Mouse (Mus musculus): ENCODE measurements around the gene Fcgr2b. TPM values are rescaled to one million over a fixed set of nuclear protein-coding genes. Genes with fewer than 3 reads are reported as not detected.
A peak's percentile ranks its signal among the peaks of the same experiment; 100 is the strongest.

Fcgr2b gene
- polyA plus RNA-seq (2012; rRNA removed), result 5.6 and 5.9 TPM in 2 replicates

GRCm38 (mm10) chr1:170976447-170976846 lies at the start of gene Fcgr2b:
Gene Fcgr2b, minus strand, starts transcription at chr1:170976547.
- H3K36me3 ChIP-seq (ENCODE audit: control insufficient read depth, insufficient read depth, low read length), result no peaks in the 10 kb centered on the region
- peaks cover 3% of the 10 kb centered on the region; the same call in 1 of the 2 replicates for H3K4me1 ChIP-seq (ENCODE audit: control insufficient read depth, insufficient read depth, low read length)
- H3K27ac ChIP-seq (ENCODE audit: control insufficient read depth, insufficient read depth, low read depth, low read length), result no peak within 1 kb of the TSS; the same call in 1 of the 2 replicates
- H3K27me3 ChIP-seq (ENCODE audit: control insufficient read depth, insufficient read depth, low read length), result no peaks in the 10 kb centered on the region
- peak within 1 kb of the TSS; percentile 62 for H3K4me3 ChIP-seq (ENCODE audit: control insufficient read depth, low read depth, low read length)
- no peak for TF ChIP-seq CTCF (IDR thresholded peaks at IDR 0.05; ENCODE audit: control insufficient read depth, insufficient read depth, insufficient replicate concordance, low read depth, low read length)

- Histone ChIP-seq H3K4me3 (ENCODE audit: control insufficient read depth, low read depth, low read length) (no peak overlapping the region), H3K27ac (ENCODE audit: control insufficient read depth, insufficient read depth, low read depth, low read length) (no peak overlapping the region)
- TF ChIP-seq POLR2A (IDR thresholded peaks at IDR 0.05; ENCODE audit: control insufficient read depth, low read depth, low read length) (no peak), CTCF (IDR thresholded peaks at IDR 0.05; ENCODE audit: control insufficient read depth, insufficient read depth, insufficient replicate concordance, low read depth, low read length) (no peak)
Measured at GRCm38 (mm10) chr1:171019311-171019950, 43.1 kb upstream of the Fcgr2b start.

GRCm38 (mm10) chr1:171018737-171019136 lies 42.4 kb upstream of the Fcgr2b start, which contains the start of gene Fcgr4:
Gene Fcgr4, plus strand, starts transcription at chr1:171018920.
- no peaks in the 10 kb centered on the region for H3K27me3 ChIP-seq (ENCODE audit: control insufficient read depth, insufficient read depth, low read length)
- TF ChIP-seq CTCF (IDR thresholded peaks at IDR 0.05; ENCODE audit: control insufficient read depth, insufficient read depth, insufficient replicate concordance, low read depth, low read length), result no peak
- TF ChIP-seq POLR2A (IDR thresholded peaks at IDR 0.05; ENCODE audit: control insufficient read depth, low read depth, low read length), result no peak
- H3K36me3 ChIP-seq (ENCODE audit: control insufficient read depth, insufficient read depth, low read length), result no peaks in the 10 kb centered on the region
- H3K4me3 ChIP-seq (ENCODE audit: control insufficient read depth, low read depth, low read length), result no peak within 1 kb of the TSS
- no peaks in the 10 kb centered on the region; the same call in 1 of the 2 replicates for H3K4me1 ChIP-seq (ENCODE audit: control insufficient read depth, insufficient read depth, low read length)
- H3K27ac ChIP-seq (ENCODE audit: control insufficient read depth, insufficient read depth, low read depth, low read length), result no peak within 1 kb of the TSS

More at GRCm38 (mm10) chr1:171019311-171019950, 43.1 kb upstream of the Fcgr2b start:
- H3K36me3 ChIP-seq (ENCODE audit: control insufficient read depth, insufficient read depth, low read length), result no peaks in the 10 kb centered on the region
- no peaks in the 10 kb centered on the region for H3K27me3 ChIP-seq (ENCODE audit: control insufficient read depth, insufficient read depth, low read length)
- H3K4me1 ChIP-seq (ENCODE audit: control insufficient read depth, insufficient read depth, low read length), result no peaks in the 10 kb centered on the region; the same call in 1 of the 2 replicates

GRCm38 (mm10) chr1:171017468-171018158 lies 41.3 kb upstream of the Fcgr2b start:
- no peaks in the 10 kb centered on the region; the same call in 1 of the 2 replicates for H3K4me1 ChIP-seq (ENCODE audit: control insufficient read depth, insufficient read depth, low read length)
- H3K4me3 ChIP-seq (ENCODE audit: control insufficient read depth, low read depth, low read length), result no peak overlapping the region
- no peak overlapping the region for H3K27ac ChIP-seq (ENCODE audit: control insufficient read depth, insufficient read depth, low read depth, low read length)
- TF ChIP-seq CTCF (IDR thresholded peaks at IDR 0.05; ENCODE audit: control insufficient read depth, insufficient read depth, insufficient replicate concordance, low read depth, low read length) (no peak), POLR2A (IDR thresholded peaks at IDR 0.05; ENCODE audit: control insufficient read depth, low read depth, low read length) (no peak)
- no peaks in the 10 kb centered on the region for H3K27me3 ChIP-seq (ENCODE audit: control insufficient read depth, insufficient read depth, low read length)
- no peaks in the 10 kb centered on the region for H3K36me3 ChIP-seq (ENCODE audit: control insufficient read depth, insufficient read depth, low read length)

GRCm38 (mm10) chr1:171016676-171017356 lies 40.5 kb upstream of the Fcgr2b start:
- TF ChIP-seq CTCF (IDR thresholded peaks at IDR 0.05; ENCODE audit: control insufficient read depth, insufficient read depth, insufficient replicate concordance, low read depth, low read length), result no peak
- no peak for TF ChIP-seq POLR2A (IDR thresholded peaks at IDR 0.05; ENCODE audit: control insufficient read depth, low read depth, low read length)
- H3K27ac ChIP-seq (ENCODE audit: control insufficient read depth, insufficient read depth, low read depth, low read length), result no peak overlapping the region
- H3K4me3 ChIP-seq (ENCODE audit: control insufficient read depth, low read depth, low read length), result no peak overlapping the region
- no peaks in the 10 kb centered on the region for H3K27me3 ChIP-seq (ENCODE audit: control insufficient read depth, insufficient read depth, low read length)
- H3K36me3 ChIP-seq (ENCODE audit: control insufficient read depth, insufficient read depth, low read length), result no peaks in the 10 kb centered on the region
- no peaks in the 10 kb centered on the region; the same call in 1 of the 2 replicates for H3K4me1 ChIP-seq (ENCODE audit: control insufficient read depth, insufficient read depth, low read length)

- Histone ChIP-seq H3K27ac (ENCODE audit: control insufficient read depth, insufficient read depth, low read depth, low read length) (no peak overlapping the region), H3K27me3 (ENCODE audit: control insufficient read depth, insufficient read depth, low read length) (no peaks in the 10 kb centered on the region), H3K36me3 (ENCODE audit: control insufficient read depth, insufficient read depth, low read length) (no peaks in the 10 kb centered on the region), H3K4me3 (ENCODE audit: control insufficient read depth, low read depth, low read length) (no peak overlapping the region), H3K4me1 (ENCODE audit: control insufficient read depth, insufficient read depth, low read length) (no peaks in the 10 kb centered on the region)
- TF ChIP-seq CTCF (IDR thresholded peaks at IDR 0.05; ENCODE audit: control insufficient read depth, insufficient read depth, insufficient replicate concordance, low read depth, low read length), result no peak
- no peak for TF ChIP-seq POLR2A (IDR thresholded peaks at IDR 0.05; ENCODE audit: control insufficient read depth, low read depth, low read length)
Measured at GRCm38 (mm10) chr1:171011733-171012132, 35.4 kb upstream of the Fcgr2b start.

GRCm38 (mm10) chr1:171006905-171007304 lies 30.6 kb upstream of the Fcgr2b start:
- H3K36me3 ChIP-seq (ENCODE audit: control insufficient read depth, insufficient read depth, low read length), result no peaks in the 10 kb centered on the region
- H3K27me3 ChIP-seq (ENCODE audit: control insufficient read depth, insufficient read depth, low read length), result no peaks in the 10 kb centered on the region
- no peak overlapping the region for H3K4me3 ChIP-seq (ENCODE audit: control insufficient read depth, low read depth, low read length)
- H3K4me1 ChIP-seq (ENCODE audit: control insufficient read depth, insufficient read depth, low read length), result no peaks in the 10 kb centered on the region
- TF ChIP-seq POLR2A (IDR thresholded peaks at IDR 0.05; ENCODE audit: control insufficient read depth, low read depth, low read length), result no peak
- peak; percentile 74; the same call in 1 of the 2 replicates for TF ChIP-seq CTCF (IDR thresholded peaks at IDR 0.05; ENCODE audit: control insufficient read depth, insufficient read depth, insufficient replicate concordance, low read depth, low read length)
- no peak overlapping the region for H3K27ac ChIP-seq (ENCODE audit: control insufficient read depth, insufficient read depth, low read depth, low read length)

Data from testis, adult 2 months (tissue).